Comparison of ENCODE assay signal across 20 mouse cellular contexts in the genomic region with DNA sequence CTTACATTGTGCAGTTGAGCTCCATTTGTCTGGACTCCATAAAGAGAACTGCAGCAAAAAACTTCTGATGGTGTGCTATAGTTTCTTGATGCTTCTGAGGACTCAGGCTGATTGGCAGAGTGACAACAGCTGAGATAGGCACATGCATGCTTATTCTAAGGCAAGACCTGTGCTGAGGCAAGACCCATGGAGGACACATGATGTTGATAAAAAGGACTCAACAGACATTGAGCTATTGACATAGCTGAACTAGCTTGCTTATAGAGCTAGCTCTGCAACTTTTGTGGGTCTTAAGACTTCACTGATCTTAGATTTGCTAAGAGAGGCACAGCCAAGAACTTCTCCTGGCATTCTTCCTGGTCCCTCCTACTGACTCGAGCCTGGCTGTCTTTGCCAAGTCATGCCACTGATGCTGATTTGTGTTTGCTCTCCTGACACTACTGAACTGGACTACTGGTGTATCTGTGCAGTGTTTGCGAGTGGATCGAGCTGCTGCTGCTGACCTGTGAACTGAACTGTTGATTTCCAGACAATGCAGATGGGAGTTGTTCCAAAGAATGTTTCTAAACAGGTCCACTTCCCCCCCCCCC.
A peak's percentile ranks its signal among the peaks of the same experiment; 100 is the strongest.
DNase-seq lines count a peak whose midpoint lies in the region; ATAC-seq and TF ChIP-seq lines count a peak whose summit lies in the region.
"Had no signal": no experiment of that assay in that cellular context is flagged by ENCODE, and none has a peak within 500 bp of the region (broad histone marks: within the 10 kb centered on the region; RNA-seq: fewer than 3 reads in every experiment).

No protein-coding gene starts in this region.

- TF ChIP-seq EP300 in lung, postnatal 0 days (IDR thresholded peaks at IDR 0.05), result no peak

- WGBS in lung, embryonic 14.5 days, result 71% methylated on average over 3 of the region's 3 CpGs
- WGBS in lung, postnatal 0 days, result 62% methylated on average over 3 of the region's 3 CpGs
- 73% methylated on average over 3 of the region's 3 CpGs for whole genome bisulfite sequencing in intestine, embryonic 15.5 days

- H3K27me3 ChIP-seq in lung, embryonic 14.5 days (ENCODE audit: insufficient read depth, low read length), result no peaks in the 10 kb centered on the region
- H3K27me3 ChIP-seq in lung, postnatal 0 days (replicated peaks; ENCODE audit: insufficient read depth, low read length), result no peaks in the 10 kb centered on the region
- H3K27me3 ChIP-seq in intestine, embryonic 15.5 days (replicated peaks), result no peaks in the 10 kb centered on the region
- H3K27me3 ChIP-seq: CH12.LX; heart, embryonic 12.5 days; hindbrain, embryonic 13.5 days; midbrain, embryonic 15.5 days had no signal

- no peaks in the 10 kb centered on the region for H3K4me1 ChIP-seq in lung, embryonic 14.5 days (ENCODE audit: insufficient read depth)
- no peaks in the 10 kb centered on the region for H3K4me1 ChIP-seq in lung, postnatal 0 days (ENCODE audit: insufficient read depth, low read depth, low read length)
- no peaks in the 10 kb centered on the region for H3K4me1 ChIP-seq in intestine, embryonic 15.5 days (replicated peaks)
- H3K4me1 ChIP-seq: heart, embryonic 12.5 days; hindbrain, embryonic 13.5 days; midbrain, embryonic 15.5 days had no signal

- H3K4me2 ChIP-seq in lung, embryonic 14.5 days, result no peak overlapping the region
- H3K4me2 ChIP-seq in lung, postnatal 0 days (replicated peaks; ENCODE audit: low read depth, low read length), result no peak overlapping the region
- no peak overlapping the region for H3K4me2 ChIP-seq in intestine, embryonic 15.5 days (replicated peaks)
- H3K4me2 ChIP-seq: heart, embryonic 12.5 days; hindbrain, embryonic 13.5 days; midbrain, embryonic 15.5 days had no signal

- peak; percentile 68 for DNase-seq in heart, adult 11 months
- DNase-seq in heart, adult 8-10 months (ENCODE audit: low spot score), result no peak
- DNase-seq in lung, embryonic 14.5 days, result peak; percentile 0
- DNase-seq in lung, postnatal 0 days (ENCODE audit: low spot score), result no peak
- DNase-seq in gonadal fat pad, adult 2 months (ENCODE audit: low read depth), result peak; percentile 30
- DNase-seq in heart, postnatal 4 days, result no peak
- DNase-seq: adrenal gland, adult 2 months; cerebellum, postnatal 14 days; forebrain, postnatal 0 days; gastrocnemius, postnatal 36 days; heart, postnatal 14 days; thymus, postnatal 4 days had no signal

- TF ChIP-seq CTCF in lung, embryonic 14.5 days (IDR thresholded peaks at IDR 0.05; ENCODE audit: low read depth), result no peak
- TF ChIP-seq CTCF in lung, postnatal 0 days (IDR thresholded peaks at IDR 0.05), result no peak

- H3K4me3 ChIP-seq in lung, embryonic 14.5 days (ENCODE audit: low read depth, low read length), result no peak overlapping the region
- no peak overlapping the region for H3K4me3 ChIP-seq in lung, postnatal 0 days (ENCODE audit: low read depth, low read length)
- no peak overlapping the region for H3K4me3 ChIP-seq in intestine, embryonic 15.5 days (replicated peaks)
- H3K4me3 ChIP-seq: heart, embryonic 12.5 days; hindbrain, embryonic 13.5 days; midbrain, embryonic 15.5 days; myocyte had no signal

- no peak overlapping the region for H3K9ac ChIP-seq in lung, embryonic 14.5 days
- H3K9ac ChIP-seq in lung, postnatal 0 days (replicated peaks; ENCODE audit: low read depth), result no peak overlapping the region
- H3K9ac ChIP-seq in intestine, embryonic 15.5 days, result no peak overlapping the region
- H3K9ac ChIP-seq: forebrain, postnatal 0 days; heart, embryonic 12.5 days; hindbrain, embryonic 13.5 days; midbrain, embryonic 15.5 days had no signal

- H3K9me3 ChIP-seq in lung, embryonic 14.5 days (ENCODE audit: low read depth, low read length), result no peaks in the 10 kb centered on the region
- H3K9me3 ChIP-seq in lung, postnatal 0 days (ENCODE audit: low read length), result no peaks in the 10 kb centered on the region
- no peaks in the 10 kb centered on the region for H3K9me3 ChIP-seq in intestine, embryonic 15.5 days
- H3K9me3 ChIP-seq: heart, embryonic 12.5 days; hindbrain, embryonic 13.5 days; midbrain, embryonic 15.5 days had no signal

- H3K36me3 ChIP-seq in lung, embryonic 14.5 days (ENCODE audit: insufficient read depth), result no peaks in the 10 kb centered on the region
- no peaks in the 10 kb centered on the region for H3K36me3 ChIP-seq in lung, postnatal 0 days (ENCODE audit: insufficient read depth, low read length)
- H3K36me3 ChIP-seq in intestine, embryonic 15.5 days, result no peaks in the 10 kb centered on the region
- H3K36me3 ChIP-seq: heart, embryonic 12.5 days; hindbrain, embryonic 13.5 days; midbrain, embryonic 15.5 days had no signal

- no peak overlapping the region for H3K27ac ChIP-seq in lung, embryonic 14.5 days (ENCODE audit: low read depth)
- H3K27ac ChIP-seq in lung, postnatal 0 days (ENCODE audit: low read length), result no peak overlapping the region
- no peak overlapping the region for H3K27ac ChIP-seq in intestine, embryonic 15.5 days
- H3K27ac ChIP-seq: hindbrain, embryonic 13.5 days; midbrain, embryonic 15.5 days had no signal

- no peak for ATAC-seq in lung, embryonic 14.5 days (ENCODE audit: insufficient read depth)
- ATAC-seq in lung, postnatal 0 days, result no peak
- peak; percentile 70 for ATAC-seq in megakaryocyte-erythroid progenitor cell, adult 5-6 weeks (replicated peaks; ENCODE audit: low FRiP score, low TSS enrichment, poor library complexity, severe bottlenecking)
- no peak for ATAC-seq in intestine, embryonic 15.5 days
- ATAC-seq: forebrain, postnatal 0 days; inflammation-experienced regulatory T-cells, adult 6 months; midbrain, embryonic 15.5 days had no signal

Comparison
In these comparisons a context has a peak if more than half of its experiments do, and no peak if none do; other contexts are left out.
1. DNase-seq: peak in heart, adult 11 months (single experiment), lung, embryonic 14.5 days (single experiment) and gonadal fat pad, adult 2 months (single experiment); none in heart, adult 8-10 months (single experiment), lung, postnatal 0 days (single experiment) and heart, postnatal 4 days (single experiment).